Mouse (Mus musculus) bone marrow macrophage, adult 2 months (primary cell): Measurements from ENCODE around the gene Trappc3.

Experiments
- CTCF ChIP-seq: IDR thresholded peaks from 2 replicates; pipeline ENCODE4 v1.5.1; 2012; ENCODE audit warnings: low read depth, mild to moderate bottlenecking, low read length, moderate library complexity
- POLR2A ChIP-seq: IDR thresholded peaks from 2 replicates; pipeline ENCODE4 v1.6.1; 2012; ENCODE audit warnings: mild to moderate bottlenecking, low read depth, low read length, borderline replicate concordance

GRCm38 (mm10) chr4:126300916-126301583, 38.9 kb downstream of the Trappc3 start:
- TF ChIP-seq CTCF (no peak), POLR2A (no peak)
